Mouse (Mus musculus): Measurements from ENCODE around the gene Acvr2a. TPM values are rescaled to one million over a fixed set of nuclear protein-coding genes. Genes with fewer than 3 reads are reported as not detected.
A peak's percentile ranks its signal among the peaks of the same experiment; 100 is the strongest.
"Not testable (repeated sequence)": the region's sequence is repeated elsewhere in the genome, so short reads cannot be mapped to it uniquely, and the experiment has no call there.

Gene Acvr2a
- polyA plus RNA-seq, 1 experiment from 2014 or later, result 10.5 TPM

DNA sequence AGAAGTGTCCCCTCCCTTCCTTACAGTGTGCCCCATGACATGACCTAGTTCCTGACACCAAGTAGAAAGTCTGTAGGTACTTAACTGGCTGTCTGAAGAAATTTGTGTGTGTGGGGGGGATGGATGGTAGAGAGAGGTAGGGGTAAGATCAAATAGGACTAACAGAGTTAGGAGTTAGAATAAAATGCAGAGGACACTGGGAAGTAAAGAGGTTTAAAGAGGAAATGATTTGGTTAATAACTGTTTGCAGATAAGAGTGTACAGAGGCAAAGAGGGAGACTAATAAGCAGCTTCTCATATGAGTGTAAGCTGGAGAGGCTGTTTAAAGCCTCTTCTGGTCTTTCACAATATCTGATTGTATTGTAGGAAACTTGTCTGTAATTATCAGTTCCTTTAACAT, 12.5 kb downstream of the Acvr2a start:
- H3K9ac ChIP-seq (ENCODE audit: low read depth, low read length), result no peak overlapping the region
- H3K4me3 ChIP-seq (ENCODE audit: low read depth, low read length), result no peak overlapping the region
- no peaks in the 10 kb centered on the region for H3K36me3 ChIP-seq (ENCODE audit: control insufficient read depth, insufficient read depth)
- H3K27ac ChIP-seq (ENCODE audit: low read depth, low read length), result no peak overlapping the region
- ATAC-seq, result no peak
- H3K27me3 ChIP-seq (replicated peaks; ENCODE audit: control insufficient read depth, insufficient read depth, low read length), result no peaks in the 10 kb centered on the region
- no peaks in the 10 kb centered on the region for H3K9me3 ChIP-seq (ENCODE audit: control insufficient read depth)
- H3K4me1 ChIP-seq (replicated peaks; ENCODE audit: control insufficient read depth, insufficient read depth, low read length), result peaks cover 4% of the 10 kb centered on the region; the same call in 1 of the 2 replicates
- no peak for TF ChIP-seq CTCF (IDR thresholded peaks at IDR 0.05; ENCODE audit: low read depth)
- H3K4me2 ChIP-seq (replicated peaks; ENCODE audit: low read depth), result no peak overlapping the region

DNA sequence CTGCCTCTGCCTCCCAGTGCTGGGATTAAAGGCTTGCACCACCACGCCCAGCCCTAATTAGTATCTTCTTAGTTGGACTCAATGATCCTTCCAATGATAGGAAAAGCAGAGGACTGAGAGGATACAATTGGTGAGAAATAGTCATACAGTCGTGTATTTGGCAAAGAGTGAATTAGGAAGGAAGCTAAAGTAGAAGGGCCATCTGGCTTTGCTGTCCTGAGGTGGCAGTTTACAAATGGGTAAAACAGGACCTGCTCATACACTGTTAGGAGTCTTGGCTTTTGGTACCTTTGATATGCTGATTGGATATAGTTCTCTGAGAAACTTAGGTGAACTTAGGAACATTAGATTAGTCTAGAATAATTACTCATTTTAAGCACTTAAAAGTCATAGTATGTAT, 16.6 kb downstream of the Acvr2a start:
- H3K4me1 ChIP-seq (replicated peaks; ENCODE audit: control insufficient read depth, insufficient read depth, low read length), result peaks cover 4% of the 10 kb centered on the region; the same call in 1 of the 2 replicates
- H3K27ac ChIP-seq (ENCODE audit: low read depth, low read length), result no peak overlapping the region
- H3K9me3 ChIP-seq (ENCODE audit: control insufficient read depth), result no peaks in the 10 kb centered on the region
- no peak overlapping the region for H3K9ac ChIP-seq (ENCODE audit: low read depth, low read length)
- no peak overlapping the region for H3K4me2 ChIP-seq (replicated peaks; ENCODE audit: low read depth)
- no peaks in the 10 kb centered on the region for H3K36me3 ChIP-seq (ENCODE audit: control insufficient read depth, insufficient read depth)
- ATAC-seq, result no peak
- H3K27me3 ChIP-seq (replicated peaks; ENCODE audit: control insufficient read depth, insufficient read depth, low read length), result no peaks in the 10 kb centered on the region
- 85% methylated on average over 2 of the region's 2 CpGs for WGBS
- H3K4me3 ChIP-seq (ENCODE audit: low read depth, low read length), result no peak overlapping the region
- no peak for TF ChIP-seq CTCF (IDR thresholded peaks at IDR 0.05; ENCODE audit: low read depth)

DNA sequence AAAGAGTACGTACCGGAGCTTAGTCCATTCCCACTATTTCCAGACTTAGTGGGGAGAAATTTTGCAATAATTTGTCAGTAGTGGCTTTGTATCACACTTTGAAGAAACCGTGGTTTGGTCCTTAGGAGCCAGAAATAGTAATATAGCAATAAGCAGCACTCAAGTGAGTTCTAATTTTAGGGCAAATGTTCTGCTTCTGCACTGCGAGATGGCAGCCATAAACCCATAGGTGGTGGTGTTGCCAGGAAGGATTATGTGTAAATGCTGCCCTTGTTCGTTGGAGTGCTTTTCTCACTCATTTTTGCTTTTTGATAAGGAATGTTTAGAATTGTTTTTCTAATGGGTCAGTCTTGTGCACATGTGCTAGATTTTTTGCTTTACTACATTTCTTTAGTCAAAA, 18.4 kb downstream of the Acvr2a start:
- Histone ChIP-seq H3K27ac (ENCODE audit: low read depth, low read length) (no peak overlapping the region), H3K4me3 (ENCODE audit: low read depth, low read length) (no peak overlapping the region), H3K9ac (ENCODE audit: low read depth, low read length) (no peak overlapping the region), H3K4me2 (replicated peaks; ENCODE audit: low read depth) (no peak overlapping the region), H3K4me1 (replicated peaks; ENCODE audit: control insufficient read depth, insufficient read depth, low read length) (no peaks in the 10 kb centered on the region), H3K9me3 (ENCODE audit: control insufficient read depth) (no peaks in the 10 kb centered on the region), H3K36me3 (ENCODE audit: control insufficient read depth, insufficient read depth) (no peaks in the 10 kb centered on the region), H3K27me3 (replicated peaks; ENCODE audit: control insufficient read depth, insufficient read depth, low read length) (no peaks in the 10 kb centered on the region)
- TF ChIP-seq CTCF (IDR thresholded peaks at IDR 0.05; ENCODE audit: low read depth), result peak; percentile 55
- no peak for ATAC-seq
- WGBS, result 67% methylated on average over 5 of the region's 5 CpGs

DNA sequence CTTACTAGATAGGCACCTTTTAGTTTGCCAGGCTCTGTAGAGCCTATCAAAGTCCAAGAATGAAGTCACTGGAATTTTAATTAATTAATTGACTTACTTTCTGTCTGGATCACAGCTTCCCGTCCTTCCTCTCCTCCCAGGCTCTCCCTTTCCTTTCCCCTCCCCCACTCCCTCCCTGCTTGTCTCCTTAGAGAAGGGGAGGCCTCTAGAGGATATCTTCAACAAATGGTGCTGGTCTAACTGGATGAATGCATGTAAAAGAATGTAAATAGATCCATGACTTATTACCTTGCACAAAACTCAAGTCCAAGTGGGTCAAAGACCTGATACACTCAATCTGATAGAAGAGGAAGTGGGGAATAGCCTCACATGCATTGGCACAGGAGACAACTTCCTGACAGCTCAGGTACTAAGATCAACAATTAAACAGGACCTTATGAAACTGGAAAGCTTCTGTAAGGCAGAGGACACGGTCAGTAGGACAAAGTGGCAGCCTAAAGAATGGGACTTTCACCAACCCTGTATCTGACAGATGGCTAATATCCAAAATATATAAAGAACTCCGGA, 20.1 kb downstream of the Acvr2a start:
- H3K9me3 ChIP-seq (ENCODE audit: control insufficient read depth), result no peaks in the 10 kb centered on the region
- TF ChIP-seq CTCF (IDR thresholded peaks at IDR 0.05; ENCODE audit: low read depth), result no peak
- H3K27me3 ChIP-seq (replicated peaks; ENCODE audit: control insufficient read depth, insufficient read depth, low read length), result no peaks in the 10 kb centered on the region
- H3K4me1 ChIP-seq (replicated peaks; ENCODE audit: control insufficient read depth, insufficient read depth, low read length), result no peaks in the 10 kb centered on the region
- H3K36me3 ChIP-seq (ENCODE audit: control insufficient read depth, insufficient read depth), result no peaks in the 10 kb centered on the region
- H3K4me2 ChIP-seq (replicated peaks; ENCODE audit: low read depth), result no peak overlapping the region
- no peak overlapping the region for H3K9ac ChIP-seq (ENCODE audit: low read depth, low read length)
- ATAC-seq, result no peak
- no peak overlapping the region for H3K27ac ChIP-seq (ENCODE audit: low read depth, low read length)
- H3K4me3 ChIP-seq (ENCODE audit: low read depth, low read length), result no peak overlapping the region
- 38% methylated on average over 3 of the region's 3 CpGs for WGBS

DNA sequence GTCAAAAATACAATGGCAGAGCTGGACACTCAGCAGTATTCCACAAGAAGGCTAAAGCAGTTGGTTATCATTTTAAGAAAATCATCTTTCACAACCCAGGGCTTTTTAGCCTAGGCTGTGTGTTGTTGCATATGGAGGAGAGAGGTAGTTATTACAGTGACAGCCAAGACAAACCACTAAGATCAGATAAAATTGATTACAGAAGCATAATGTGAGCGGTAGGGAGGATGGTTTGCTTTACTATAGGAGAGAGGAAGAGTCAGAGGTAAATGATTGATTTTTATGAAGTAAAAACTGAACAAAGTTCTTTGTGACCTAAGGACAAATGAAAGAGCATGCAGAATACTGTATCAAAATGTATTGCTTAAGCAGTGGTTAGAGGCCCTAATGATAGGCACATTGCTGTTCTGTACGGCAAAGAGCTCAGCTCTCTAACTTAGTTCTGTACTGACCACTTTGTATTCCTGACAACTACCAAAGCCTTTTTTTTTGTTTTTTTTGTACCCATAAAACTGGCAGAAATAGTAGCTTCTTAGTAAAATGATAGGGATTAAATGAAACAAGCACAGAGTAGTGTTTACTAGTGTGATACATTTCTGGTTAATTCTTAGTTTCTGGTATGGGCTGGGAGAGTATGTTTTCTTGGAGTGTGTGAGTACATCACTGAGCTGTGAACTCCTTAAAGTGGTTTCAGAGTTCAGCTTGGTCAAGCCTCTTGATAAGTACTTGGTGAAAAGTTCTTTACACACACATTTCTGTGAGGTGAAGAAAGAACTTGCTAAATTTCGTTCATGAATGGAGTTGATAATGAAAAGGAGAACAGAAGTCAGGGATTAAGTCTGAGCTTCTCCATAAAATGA, 27.9 kb downstream of the Acvr2a start:
- peak; percentile 92 for ATAC-seq
- no peak for TF ChIP-seq CTCF (IDR thresholded peaks at IDR 0.05; ENCODE audit: low read depth)
- no peaks in the 10 kb centered on the region for H3K9me3 ChIP-seq (ENCODE audit: control insufficient read depth)
- no peaks in the 10 kb centered on the region for H3K4me1 ChIP-seq (replicated peaks; ENCODE audit: control insufficient read depth, insufficient read depth, low read length)
- no peaks in the 10 kb centered on the region for H3K36me3 ChIP-seq (ENCODE audit: control insufficient read depth, insufficient read depth)
- no peak overlapping the region for H3K4me3 ChIP-seq (ENCODE audit: low read depth, low read length)
- no peak overlapping the region for H3K27ac ChIP-seq (ENCODE audit: low read depth, low read length)
- WGBS, result 35% methylated on average over 3 of the region's 3 CpGs
- H3K9ac ChIP-seq (ENCODE audit: low read depth, low read length), result no peak overlapping the region
- peak overlapping the region; percentile 10 for H3K4me2 ChIP-seq (replicated peaks; ENCODE audit: low read depth)
- no peaks in the 10 kb centered on the region for H3K27me3 ChIP-seq (replicated peaks; ENCODE audit: control insufficient read depth, insufficient read depth, low read length)

DNA sequence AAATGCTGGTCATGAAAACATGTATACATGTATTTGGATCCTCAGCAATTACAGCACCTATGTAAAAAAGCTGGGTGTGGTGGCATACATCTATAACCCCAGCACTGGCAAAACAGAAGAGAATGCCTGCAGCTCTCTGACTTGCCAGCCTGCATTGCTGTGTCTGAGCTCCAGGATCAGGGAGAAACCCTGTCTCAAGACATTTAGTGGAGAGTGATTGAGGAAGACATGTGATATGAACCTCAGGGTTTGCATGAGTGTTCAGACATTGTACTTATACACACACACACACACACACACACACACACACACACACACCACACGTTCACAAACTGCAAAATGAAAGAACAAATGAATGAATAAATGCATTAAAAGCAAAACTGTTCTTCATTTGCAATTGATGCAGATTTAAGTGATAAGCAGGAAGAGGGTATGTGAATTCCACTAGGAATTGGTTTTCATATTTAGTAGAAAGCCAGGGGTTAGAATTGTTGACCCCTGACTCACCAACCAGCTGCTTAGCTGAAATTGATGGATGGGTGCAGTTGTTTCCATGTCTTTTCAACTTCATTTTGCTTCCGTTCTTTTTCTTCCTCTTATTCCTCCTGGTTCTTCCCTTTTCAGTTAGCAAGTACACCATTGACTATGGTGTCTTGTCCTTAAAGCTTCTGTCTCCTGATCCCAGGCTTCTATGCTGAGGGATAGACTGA, 32.9 kb downstream of the Acvr2a start:
- Histone ChIP-seq H3K27me3 (replicated peaks; ENCODE audit: control insufficient read depth, insufficient read depth, low read length) (no peaks in the 10 kb centered on the region), H3K9me3 (ENCODE audit: control insufficient read depth) (no peaks in the 10 kb centered on the region), H3K27ac (ENCODE audit: low read depth, low read length) (no peak overlapping the region), H3K9ac (ENCODE audit: low read depth, low read length) (no peak overlapping the region), H3K4me2 (replicated peaks; ENCODE audit: low read depth) (no peak overlapping the region), H3K36me3 (ENCODE audit: control insufficient read depth, insufficient read depth) (no peaks in the 10 kb centered on the region), H3K4me1 (replicated peaks; ENCODE audit: control insufficient read depth, insufficient read depth, low read length) (no peaks in the 10 kb centered on the region), H3K4me3 (ENCODE audit: low read depth, low read length) (no peak overlapping the region)
- 61% methylated on average over 2 of the region's 2 CpGs for WGBS
- ATAC-seq, result no peak
- TF ChIP-seq CTCF (IDR thresholded peaks at IDR 0.05; ENCODE audit: low read depth), result no peak

DNA sequence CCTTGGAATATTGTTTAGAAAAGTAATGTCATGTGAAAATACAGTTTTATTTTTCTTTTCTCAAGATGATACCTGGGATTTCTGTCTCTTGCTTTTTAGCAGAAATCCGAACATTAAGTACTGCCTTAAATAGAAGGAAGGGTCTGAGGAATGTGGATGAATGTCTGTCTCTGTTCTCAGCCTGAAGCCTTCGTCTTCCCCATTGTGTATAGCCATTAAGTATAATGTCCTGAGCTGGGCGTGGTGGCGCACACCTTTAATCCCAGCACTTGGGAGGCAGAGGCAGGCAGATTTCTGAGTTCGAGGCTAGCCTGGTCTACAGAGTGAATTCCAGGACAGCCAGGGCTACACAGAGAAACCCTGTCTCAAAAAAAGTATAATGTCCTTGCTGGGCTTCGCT, 51.7 kb downstream of the Acvr2a start:
- WGBS, result 97% methylated on average over 6 of the region's 6 CpGs
- H3K4me1 ChIP-seq (replicated peaks; ENCODE audit: control insufficient read depth, insufficient read depth, low read length); H3K9ac ChIP-seq (ENCODE audit: low read depth, low read length); ATAC-seq; H3K4me3 ChIP-seq (ENCODE audit: low read depth, low read length); H3K4me2 ChIP-seq (replicated peaks; ENCODE audit: low read depth); H3K27ac ChIP-seq (ENCODE audit: low read depth, low read length); H3K27me3 ChIP-seq (replicated peaks; ENCODE audit: control insufficient read depth, insufficient read depth, low read length); H3K9me3 ChIP-seq (ENCODE audit: control insufficient read depth); H3K36me3 ChIP-seq (ENCODE audit: control insufficient read depth, insufficient read depth): not testable (repeated sequence)
